Mouse (Mus musculus): ENCODE measurements around the gene Vps37d. TPM values are rescaled to one million over a fixed set of nuclear protein-coding genes. Genes with fewer than 3 reads are reported as not detected.

Gene Vps37d
- polyA plus RNA-seq, 1 experiment from 2014 or later = 5.3 TPM

DNA sequence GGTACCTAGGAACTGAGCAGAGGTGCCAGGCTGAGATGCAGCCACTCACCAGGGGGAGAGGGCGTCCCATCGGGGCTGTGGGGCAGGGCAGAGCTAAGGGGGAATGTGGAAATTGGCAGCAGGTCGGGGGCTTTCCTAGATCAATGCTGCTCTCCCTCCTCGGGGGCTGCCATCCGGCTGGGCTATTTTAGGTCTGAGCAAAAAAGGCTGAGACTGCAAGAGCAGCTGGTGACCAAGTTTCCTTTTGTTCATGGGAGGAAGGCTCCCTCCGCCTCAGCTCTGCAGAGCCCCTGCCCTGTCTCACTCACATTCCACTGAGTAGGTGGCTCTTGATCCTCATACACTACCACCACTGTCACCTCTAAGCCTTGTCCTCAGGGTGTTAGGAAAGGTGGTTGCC, 38.0 kb downstream of the Vps37d start:
- no peaks in the 10 kb centered on the region for H3K27me3 ChIP-seq (ENCODE audit: control insufficient read depth, insufficient read depth, low read depth, low read length)
- H3K4me3 ChIP-seq (ENCODE audit: low read length) = no peak overlapping the region
- H3K27ac ChIP-seq (ENCODE audit: low read length) = no peak overlapping the region

DNA sequence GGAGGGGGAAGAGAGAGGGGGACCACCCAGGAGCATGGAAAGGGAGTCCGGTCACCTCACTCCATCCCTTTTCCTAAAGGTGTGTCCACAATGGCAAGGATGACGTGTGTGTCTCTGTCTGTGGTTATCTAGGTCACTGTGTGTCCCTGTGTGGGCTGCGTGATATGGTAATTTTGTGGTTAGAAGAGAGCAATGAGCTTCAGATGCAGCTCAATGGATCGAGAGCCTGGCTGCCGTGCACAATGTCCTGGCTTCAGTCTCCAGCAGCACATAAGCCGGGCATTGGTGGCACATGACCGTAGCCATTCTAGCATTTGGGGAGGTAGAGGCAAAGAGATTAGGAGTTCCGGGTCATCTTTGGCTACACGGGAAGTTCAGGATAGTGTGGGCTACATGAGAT, 38.5 kb downstream of the Vps37d start:
- Histone ChIP-seq H3K4me3 (ENCODE audit: low read length) (no peak overlapping the region), H3K27ac (ENCODE audit: low read length) (no peak overlapping the region), H3K4me2 (ENCODE audit: low read depth, low read length) (no peak overlapping the region), H3K9ac (ENCODE audit: low read length) (no peak overlapping the region), H3K4me1 (replicated peaks; ENCODE audit: control insufficient read depth, insufficient read depth, low read length) (no peaks in the 10 kb centered on the region), H3K9me3 (ENCODE audit: control insufficient read depth, low read length) (peaks cover 2% of the 10 kb centered on the region; the same call in 1 of the 2 replicates), H3K27me3 (ENCODE audit: control insufficient read depth, insufficient read depth, low read depth, low read length) (no peaks in the 10 kb centered on the region), H3K36me3 (ENCODE audit: control insufficient read depth, insufficient read depth, low read length) (peaks cover 7% of the 10 kb centered on the region; the same call in 1 of the 2 replicates)
- 82% methylated on average over 9 of the region's 9 CpGs for WGBS
- no peak for ATAC-seq (ENCODE audit: low read depth)

More for the DNA sequence above, 38.0 kb downstream of the Vps37d start:
- no peaks in the 10 kb centered on the region for H3K4me1 ChIP-seq (replicated peaks; ENCODE audit: control insufficient read depth, insufficient read depth, low read length)
- H3K36me3 ChIP-seq (ENCODE audit: control insufficient read depth, insufficient read depth, low read length) = peaks cover 13% of the 10 kb centered on the region; the same call in 1 of the 2 replicates
- no peak for ATAC-seq (ENCODE audit: low read depth)
- WGBS = 49% methylated on average over 6 of the region's 6 CpGs
- H3K9ac ChIP-seq (ENCODE audit: low read length) = no peak overlapping the region
- H3K9me3 ChIP-seq (ENCODE audit: control insufficient read depth, low read length) = no peaks in the 10 kb centered on the region
- no peak overlapping the region for H3K4me2 ChIP-seq (ENCODE audit: low read depth, low read length)

DNA sequence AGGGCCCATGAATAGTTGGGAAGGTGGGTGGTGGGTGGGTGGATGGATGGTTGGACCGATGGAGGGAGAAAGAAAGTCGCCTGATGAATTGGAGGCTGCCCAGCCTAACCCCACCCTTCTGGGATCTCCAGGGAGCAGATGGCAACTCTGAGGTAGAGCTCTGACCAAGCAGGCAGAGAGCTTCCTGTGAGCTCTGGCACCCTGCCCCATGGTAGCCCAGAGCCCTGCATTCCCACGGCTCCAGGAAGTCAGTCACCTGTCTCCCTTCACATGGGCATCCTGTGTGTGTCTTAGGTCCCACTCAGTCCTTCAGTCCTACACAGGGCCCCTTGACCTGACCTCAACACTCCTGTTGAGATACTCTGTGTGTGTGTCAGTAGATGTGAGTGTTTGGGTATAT, 40.1 kb downstream of the Vps37d start:
- Histone ChIP-seq H3K36me3 (ENCODE audit: control insufficient read depth, insufficient read depth, low read length) (peaks cover 2% of the 10 kb centered on the region; the same call in 1 of the 2 replicates), H3K27me3 (ENCODE audit: control insufficient read depth, insufficient read depth, low read depth, low read length) (no peaks in the 10 kb centered on the region), H3K4me1 (replicated peaks; ENCODE audit: control insufficient read depth, insufficient read depth, low read length) (no peaks in the 10 kb centered on the region), H3K27ac (ENCODE audit: low read length) (no peak overlapping the region), H3K9ac (ENCODE audit: low read length) (no peak overlapping the region), H3K9me3 (ENCODE audit: control insufficient read depth, low read length) (peaks cover 5% of the 10 kb centered on the region; the same call in 1 of the 2 replicates), H3K4me2 (ENCODE audit: low read depth, low read length) (no peak overlapping the region), H3K4me3 (ENCODE audit: low read length) (no peak overlapping the region)
- 72% methylated on average over 3 of the region's 3 CpGs for WGBS
- no peak for ATAC-seq (ENCODE audit: low read depth)

DNA sequence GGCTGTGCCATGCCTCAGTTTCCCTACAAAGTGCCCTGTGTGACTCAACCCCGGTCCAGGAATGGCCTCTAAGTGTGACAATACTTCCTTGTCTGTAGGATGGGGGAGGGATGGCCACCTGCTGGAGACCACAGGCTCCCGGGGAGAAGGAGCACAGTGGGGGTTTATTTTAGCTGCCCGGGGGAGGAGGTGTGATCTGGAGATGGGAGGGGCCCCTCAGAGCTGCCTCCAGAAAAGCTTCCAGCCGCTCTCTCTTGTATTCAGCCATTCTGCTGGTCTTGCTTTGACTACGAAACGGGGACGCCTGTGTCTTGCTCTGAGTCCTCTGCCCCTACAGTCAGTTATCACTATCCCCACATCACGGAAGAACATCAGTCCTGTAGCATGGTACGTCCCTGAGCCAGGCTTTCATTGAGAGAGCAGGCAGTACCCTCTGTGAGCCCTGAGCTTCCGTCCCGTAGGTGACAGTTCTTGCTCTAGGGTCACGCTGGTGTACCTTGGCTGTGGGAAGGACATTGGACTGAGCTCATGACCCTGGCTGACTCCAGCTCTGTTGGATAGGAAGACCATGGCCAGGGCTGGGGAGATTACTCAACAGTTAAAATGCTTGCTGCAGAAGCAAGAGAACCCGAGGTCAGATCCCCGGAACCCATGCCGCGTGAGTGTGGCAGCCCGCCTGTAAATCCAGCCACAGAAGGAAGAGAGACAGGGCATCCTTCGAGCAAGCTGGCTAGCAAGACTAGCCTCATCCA, 42.3 kb downstream of the Vps37d start:
- 56% methylated on average over 18 of the region's 18 CpGs for WGBS
- Histone ChIP-seq H3K9ac (ENCODE audit: low read length) (no peak overlapping the region), H3K27me3 (ENCODE audit: control insufficient read depth, insufficient read depth, low read depth, low read length) (no peaks in the 10 kb centered on the region), H3K36me3 (ENCODE audit: control insufficient read depth, insufficient read depth, low read length) (no peaks in the 10 kb centered on the region), H3K4me3 (ENCODE audit: low read length) (no peak overlapping the region), H3K4me2 (ENCODE audit: low read depth, low read length) (no peak overlapping the region), H3K9me3 (ENCODE audit: control insufficient read depth, low read length) (peaks cover 5% of the 10 kb centered on the region; the same call in 1 of the 2 replicates), H3K27ac (ENCODE audit: low read length) (no peak overlapping the region), H3K4me1 (replicated peaks; ENCODE audit: control insufficient read depth, insufficient read depth, low read length) (no peaks in the 10 kb centered on the region)
- no peak for ATAC-seq (ENCODE audit: low read depth)

DNA sequence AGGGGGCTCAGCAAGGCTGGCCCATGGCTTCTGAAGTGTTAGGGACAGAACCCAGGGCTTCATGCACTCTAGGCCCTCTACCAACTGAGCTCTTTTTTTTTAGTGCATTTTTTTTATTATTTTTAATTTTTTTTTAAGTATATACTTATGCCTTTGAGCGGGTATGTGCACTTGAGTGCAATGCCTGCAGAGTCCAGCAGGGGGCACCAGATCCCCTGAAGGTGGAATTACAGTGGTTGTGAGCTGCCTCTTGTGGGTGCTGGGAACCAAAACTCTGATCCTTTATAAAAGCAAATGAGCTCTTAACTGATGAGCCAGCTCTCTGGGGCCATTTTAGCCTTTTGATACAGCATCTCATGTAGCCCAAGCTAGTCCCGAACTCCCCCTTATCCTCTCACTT, 43.5 kb downstream of the Vps37d start:
- no peak for ATAC-seq (ENCODE audit: low read depth)
- H3K27me3 ChIP-seq (ENCODE audit: control insufficient read depth, insufficient read depth, low read depth, low read length) = no peaks in the 10 kb centered on the region
- H3K4me1 ChIP-seq (replicated peaks; ENCODE audit: control insufficient read depth, insufficient read depth, low read length) = no peaks in the 10 kb centered on the region
- no peak overlapping the region for H3K4me2 ChIP-seq (ENCODE audit: low read depth, low read length)
- no peak overlapping the region for H3K27ac ChIP-seq (ENCODE audit: low read length)
- no peak overlapping the region for H3K4me3 ChIP-seq (ENCODE audit: low read length)
- H3K36me3 ChIP-seq (ENCODE audit: control insufficient read depth, insufficient read depth, low read length) = no peaks in the 10 kb centered on the region
- no peak overlapping the region for H3K9ac ChIP-seq (ENCODE audit: low read length)
- 94% methylated on average over 2 of the region's 2 CpGs for WGBS
- H3K9me3 ChIP-seq (ENCODE audit: control insufficient read depth, low read length) = peaks cover 5% of the 10 kb centered on the region; the same call in 1 of the 2 replicates

DNA sequence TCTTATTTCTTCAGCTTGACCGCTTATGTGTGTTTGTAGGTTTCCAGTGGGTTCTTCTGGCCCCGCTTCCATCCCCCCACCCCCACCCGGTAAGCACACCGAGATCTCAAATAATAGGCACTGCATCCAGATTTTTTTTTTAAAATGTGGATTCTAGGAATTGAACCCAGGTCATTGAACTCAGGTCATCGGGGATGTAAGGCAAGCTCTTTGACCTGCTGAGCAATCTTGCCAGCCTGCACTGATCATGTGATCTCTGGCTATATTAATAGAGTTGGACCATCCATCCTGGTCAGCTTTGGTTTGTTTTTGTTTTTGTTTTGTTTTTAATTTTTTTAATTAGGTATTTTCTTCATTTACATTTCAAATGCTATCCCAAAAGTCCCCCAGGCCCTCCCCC, 45.5 kb downstream of the Vps37d start:
- H3K27me3 ChIP-seq (ENCODE audit: control insufficient read depth, insufficient read depth, low read depth, low read length) = no peaks in the 10 kb centered on the region
- no peak overlapping the region for H3K27ac ChIP-seq (ENCODE audit: low read length)
- peaks cover 12% of the 10 kb centered on the region for H3K4me1 ChIP-seq (replicated peaks; ENCODE audit: control insufficient read depth, insufficient read depth, low read length)
- H3K4me3 ChIP-seq (ENCODE audit: low read length) = no peak overlapping the region
- H3K9me3 ChIP-seq (ENCODE audit: control insufficient read depth, low read length) = peaks cover 5% of the 10 kb centered on the region; the same call in 1 of the 2 replicates
- no peak for ATAC-seq (ENCODE audit: low read depth)
- WGBS = 92% methylated on average over 5 of the region's 5 CpGs
- no peak overlapping the region for H3K4me2 ChIP-seq (ENCODE audit: low read depth, low read length)
- H3K36me3 ChIP-seq (ENCODE audit: control insufficient read depth, insufficient read depth, low read length) = no peaks in the 10 kb centered on the region
- H3K9ac ChIP-seq (ENCODE audit: low read length) = no peak overlapping the region

DNA sequence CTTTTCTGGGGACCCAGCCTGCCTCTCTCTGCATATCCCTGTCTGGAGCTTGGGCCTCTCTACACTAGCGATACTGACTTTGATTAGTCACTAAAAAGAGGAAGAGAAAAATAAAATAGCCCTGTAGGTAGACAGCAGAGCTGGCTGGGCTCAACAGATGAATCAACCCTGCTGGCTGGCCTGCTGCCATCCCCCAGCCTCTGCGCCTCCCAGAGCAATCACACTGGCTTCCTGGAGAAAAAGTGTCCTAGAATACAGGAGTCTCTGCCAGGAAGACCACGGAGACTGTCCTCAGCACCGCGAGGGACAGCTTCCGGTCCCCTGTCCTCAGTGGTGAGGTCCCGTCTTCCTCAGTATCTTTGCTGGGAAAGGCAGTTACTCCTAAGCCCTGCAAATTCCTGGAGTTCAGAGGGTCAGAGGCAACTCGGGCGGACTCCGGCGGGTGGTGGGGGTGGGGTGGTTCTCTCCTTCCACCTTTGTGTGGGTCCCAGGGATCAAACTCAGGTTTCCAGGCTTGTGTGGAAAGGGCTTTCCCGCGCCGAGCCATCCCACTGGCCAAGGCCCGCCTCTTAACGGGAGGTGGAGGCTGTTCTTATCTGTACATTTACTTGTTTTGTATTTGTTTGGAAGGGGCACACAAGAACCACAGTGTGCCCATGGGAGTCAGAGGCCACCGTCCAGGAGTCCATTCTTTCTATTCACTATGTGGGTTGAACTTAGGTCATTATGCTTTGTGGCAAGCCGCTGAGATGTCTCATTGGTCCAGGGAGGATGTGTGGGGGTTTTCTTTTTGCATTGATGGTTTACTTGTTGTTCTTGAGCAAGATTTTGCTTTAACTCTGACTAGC, 48.8 kb downstream of the Vps37d start:
- WGBS = 29% methylated on average over 18 of the region's 18 CpGs
- H3K4me3 ChIP-seq (ENCODE audit: low read length) = peak overlapping the region; percentile 11; the same call in 1 of the 2 replicates
- peak overlapping the region; percentile 34 for H3K4me2 ChIP-seq (ENCODE audit: low read depth, low read length)
- no peaks in the 10 kb centered on the region for H3K27me3 ChIP-seq (ENCODE audit: control insufficient read depth, insufficient read depth, low read depth, low read length)
- peak; percentile 46; the same call in 1 of the 2 replicates for ATAC-seq (ENCODE audit: low read depth)
- peaks cover 32% of the 10 kb centered on the region for H3K4me1 ChIP-seq (replicated peaks; ENCODE audit: control insufficient read depth, insufficient read depth, low read length)
- H3K27ac ChIP-seq (ENCODE audit: low read length) = no peak overlapping the region
- H3K9me3 ChIP-seq (ENCODE audit: control insufficient read depth, low read length) = peaks cover under 1% of the 10 kb centered on the region; the same call in 1 of the 2 replicates
- no peaks in the 10 kb centered on the region for H3K36me3 ChIP-seq (ENCODE audit: control insufficient read depth, insufficient read depth, low read length)
- peak overlapping the region; percentile 24; the same call in 1 of the 2 replicates for H3K9ac ChIP-seq (ENCODE audit: low read length)

DNA sequence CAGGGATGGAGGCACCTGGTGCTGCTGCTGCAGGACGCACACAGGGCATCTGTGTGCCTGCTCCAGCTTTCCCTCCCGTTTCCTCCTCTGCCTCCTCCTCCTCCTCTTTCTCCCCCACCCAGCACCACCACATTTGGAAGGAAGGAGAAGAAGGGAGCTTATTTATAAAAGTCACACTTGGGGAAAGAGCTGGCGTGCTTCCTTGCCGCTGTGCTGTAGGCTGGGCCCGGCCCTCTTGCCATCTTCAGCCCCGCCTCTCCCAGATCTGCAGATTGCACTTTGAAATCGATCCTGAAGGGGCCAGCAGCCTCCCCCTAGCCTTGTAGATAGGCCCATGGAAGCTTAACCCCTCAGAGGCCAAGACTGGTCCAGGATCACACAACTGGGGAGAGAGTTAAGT, 52.2 kb downstream of the Vps37d start:
- no peak overlapping the region for H3K27ac ChIP-seq (ENCODE audit: low read length)
- ATAC-seq (ENCODE audit: low read depth) = no peak
- H3K9me3 ChIP-seq (ENCODE audit: control insufficient read depth, low read length) = no peaks in the 10 kb centered on the region
- no peaks in the 10 kb centered on the region for H3K36me3 ChIP-seq (ENCODE audit: control insufficient read depth, insufficient read depth, low read length)
- peaks cover 57% of the 10 kb centered on the region for H3K4me1 ChIP-seq (replicated peaks; ENCODE audit: control insufficient read depth, insufficient read depth, low read length)
- 3% methylated on average over 7 of the region's 7 CpGs for WGBS
- H3K27me3 ChIP-seq (ENCODE audit: control insufficient read depth, insufficient read depth, low read depth, low read length) = no peaks in the 10 kb centered on the region
- H3K4me3 ChIP-seq (ENCODE audit: low read length) = no peak overlapping the region
- no peak overlapping the region for H3K9ac ChIP-seq (ENCODE audit: low read length)
- H3K4me2 ChIP-seq (ENCODE audit: low read depth, low read length) = peak overlapping the region; percentile 95; the same call in 1 of the 2 replicates

DNA sequence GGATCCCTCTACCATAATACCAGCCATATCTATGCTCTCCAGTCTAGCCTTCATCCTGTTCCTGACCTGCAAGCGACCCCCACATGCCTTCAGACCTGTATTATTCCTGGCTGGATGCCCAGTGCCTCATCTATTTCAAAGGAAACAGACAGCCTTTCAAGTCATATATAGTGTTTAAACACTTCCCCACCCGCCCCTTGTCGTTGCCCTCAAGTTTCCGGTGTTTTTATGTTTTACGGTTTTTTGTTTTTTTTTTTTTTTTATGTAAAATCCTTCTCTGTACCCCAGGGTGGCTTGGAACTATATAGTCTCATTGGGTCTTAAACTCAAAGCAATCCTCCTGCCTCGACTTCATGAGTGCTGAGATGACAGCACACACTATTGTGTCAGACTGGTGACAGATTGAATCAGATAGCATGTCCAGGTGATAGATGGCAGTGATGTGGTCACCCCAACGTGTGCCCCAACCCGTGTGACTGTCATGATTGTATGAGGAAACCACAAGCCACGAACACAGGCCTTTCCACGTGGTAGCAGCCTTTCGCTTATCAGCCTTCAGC, 53.3 kb downstream of the Vps37d start:
- H3K4me3 ChIP-seq (ENCODE audit: low read length) = peak overlapping the region; percentile 67
- peaks cover 57% of the 10 kb centered on the region for H3K4me1 ChIP-seq (replicated peaks; ENCODE audit: control insufficient read depth, insufficient read depth, low read length)
- H3K27me3 ChIP-seq (ENCODE audit: control insufficient read depth, insufficient read depth, low read depth, low read length) = no peaks in the 10 kb centered on the region
- no peak for ATAC-seq (ENCODE audit: low read depth)
- H3K9me3 ChIP-seq (ENCODE audit: control insufficient read depth, low read length) = no peaks in the 10 kb centered on the region
- 0 out of 2 replicates have a peak overlapping the region, but pooled peaks have one; percentile 29 for H3K27ac ChIP-seq (ENCODE audit: low read length)
- H3K4me2 ChIP-seq (ENCODE audit: low read depth, low read length) = peak overlapping the region; percentile 95
- peak overlapping the region; percentile 78 for H3K9ac ChIP-seq (ENCODE audit: low read length)
- WGBS = 13% methylated on average over 11 of the region's 11 CpGs
- H3K36me3 ChIP-seq (ENCODE audit: control insufficient read depth, insufficient read depth, low read length) = no peaks in the 10 kb centered on the region

Measured in lung, embryonic 16.5 days (tissue).